Mouse (Mus musculus) kidney, adult 2 months (tissue): ENCODE results near the gene Lgi2.

Experiments
- CTCF ChIP-seq: fragments of 200-500 bp; conservative IDR thresholded peaks from 2 replicates; pipeline ENCODE4 v1.5.1; 2011; ENCODE audit warnings: low read depth, mild to moderate bottlenecking, control low read depth, low read length, moderate library complexity, mixed read lengths; ENCODE audit not compliant: insufficient read depth, insufficient read length
- POLR2A ChIP-seq: fragments of 200-500 bp; IDR thresholded peaks from one replicate; pipeline ENCODE4 v1.6.1; 2011; ENCODE audit warnings: low read depth, low read length, control low read depth

GRCm38 (mm10) chr5:52604582-52605041 is 38.4 kb upstream of the Lgi2 start:
- no peak for TF ChIP-seq POLR2A
- no peak for TF ChIP-seq CTCF
